Mouse (Mus musculus) liver (tissue): ENCODE measurements around the gene Slc15a3.

Experiments
- DNase-seq: peaks from one replicate; pipeline ENCODE4 v3.0.0-alpha.2; 2020; ENCODE audit warnings: mixed read lengths

The Slc15a3 gene

GRCm38 (mm10) chr19:10839010-10839892 is at the start of gene Slc15a3:
Gene Slc15a3, plus strand, starts transcription at chr19:10839727.
- no peak for DNase-seq

DNA sequence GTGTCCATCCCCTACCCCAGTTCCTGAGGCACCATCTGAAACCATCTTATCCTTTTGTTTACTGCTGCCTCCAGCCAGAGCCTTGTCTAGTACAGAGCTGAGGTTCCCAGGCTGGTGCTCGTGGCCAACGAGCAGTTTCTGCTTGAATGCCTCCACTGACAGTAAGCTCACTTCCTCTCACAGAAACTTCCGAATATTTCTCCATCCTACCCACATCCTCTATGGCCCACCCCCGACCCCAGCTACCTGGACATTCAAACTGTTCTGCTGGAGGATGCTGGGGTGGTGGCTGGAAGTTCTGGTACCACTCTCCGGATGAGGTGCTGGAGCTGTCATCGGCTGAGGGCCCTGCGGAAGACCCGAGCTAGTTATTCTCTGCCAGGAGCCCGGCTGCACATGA is 49.2 kb upstream of the Slc15a3 start:
- no peak for DNase-seq

- no peak for DNase-seq
These were observed 46.5 kb upstream of the Slc15a3 start for GRCm38 (mm10) chr19:10793044-10793443.

- DNase-seq = no peak
These were observed 44.6 kb upstream of the Slc15a3 start for GRCm38 (mm10) chr19:10794916-10795315.

- no peak for DNase-seq
These were observed 41.0 kb upstream of the Slc15a3 start for GRCm38 (mm10) chr19:10798576-10798975.

DNA sequence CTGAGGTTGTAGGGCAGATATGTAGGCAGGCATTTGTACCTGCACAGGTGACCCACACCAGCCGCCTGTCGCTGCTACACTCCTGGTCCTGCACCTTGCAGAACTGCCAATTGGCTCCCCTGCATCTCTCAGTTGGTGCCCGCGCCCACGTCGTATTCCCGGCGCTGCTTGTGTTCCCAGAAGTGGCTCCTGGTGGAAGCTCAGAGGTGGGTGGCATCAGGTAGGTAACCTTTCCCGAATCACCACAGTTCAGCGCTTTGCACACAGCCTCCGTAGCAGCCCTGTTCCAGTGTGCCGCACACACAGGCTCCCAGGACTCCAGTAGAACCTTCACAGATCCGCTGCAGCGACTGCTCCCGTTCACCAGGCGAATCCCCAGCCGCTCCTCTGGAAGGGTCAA is 40.4 kb upstream of the Slc15a3 start:
- no peak for DNase-seq

- no peak for DNase-seq
These were observed 38.5 kb upstream of the Slc15a3 start for GRCm38 (mm10) chr19:10801070-10801469.

DNA sequence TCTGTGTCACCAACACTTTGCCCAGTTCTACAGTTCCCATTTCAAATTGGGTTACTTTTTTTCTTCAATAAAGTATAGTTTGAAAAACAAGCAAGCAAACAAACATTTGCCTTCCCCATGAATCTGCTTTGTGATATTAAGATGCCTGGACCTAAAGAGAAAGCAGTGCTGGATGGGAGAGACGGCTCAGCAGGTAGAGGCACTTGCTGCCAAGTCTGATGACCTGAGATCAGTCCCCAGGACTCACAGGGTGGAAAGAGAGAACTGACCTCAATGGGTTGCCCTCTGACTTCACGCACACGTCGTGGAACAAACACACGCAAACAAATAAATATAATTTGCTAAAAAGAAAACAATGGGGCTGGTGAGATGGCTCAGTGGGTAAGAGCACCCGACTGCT is 37.6 kb upstream of the Slc15a3 start:
- no peak for DNase-seq

GRCm38 (mm10) chr19:10803751-10804150 is 35.8 kb upstream of the Slc15a3 start:
- DNase-seq = no peak

- DNase-seq = no peak
These were observed 34.5 kb upstream of the Slc15a3 start for GRCm38 (mm10) chr19:10804850-10805660.

DNA sequence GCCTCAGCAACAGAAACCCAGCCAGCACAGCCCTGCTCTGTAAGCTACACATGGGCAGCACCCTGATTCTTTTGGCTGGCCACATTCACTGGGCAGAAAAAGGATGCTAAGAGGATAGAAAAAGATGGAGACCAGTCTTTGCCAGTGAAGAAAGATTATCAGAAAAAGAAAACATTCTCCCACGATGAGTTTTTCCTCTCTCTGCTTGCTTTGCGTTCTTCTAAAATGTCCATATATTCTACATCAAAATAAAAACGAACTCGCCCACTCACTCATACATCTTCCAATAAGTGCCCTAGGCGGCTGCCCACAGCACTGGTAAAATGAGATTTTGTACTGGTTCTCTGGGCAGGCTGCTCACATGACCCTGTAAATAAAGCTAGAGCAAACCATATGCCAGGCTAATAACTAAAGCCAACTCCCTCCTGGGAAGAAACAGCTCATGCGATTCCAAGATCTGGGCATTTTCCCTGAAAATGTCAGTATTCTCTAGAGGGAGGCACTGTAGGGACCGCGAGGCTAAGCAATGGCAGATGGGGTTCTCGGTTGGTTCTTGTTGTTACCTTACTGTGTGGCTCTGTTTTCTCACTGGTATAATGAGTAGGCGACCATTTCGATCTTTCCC is 33.8 kb upstream of the Slc15a3 start:
- no peak for DNase-seq

GRCm38 (mm10) chr19:10808524-10809233 is 30.8 kb upstream of the Slc15a3 start:
- no peak for DNase-seq

GRCm38 (mm10) chr19:10809428-10810175 is 29.9 kb upstream of the Slc15a3 start:
- DNase-seq = no peak

- DNase-seq = no peak
These were observed 29.4 kb upstream of the Slc15a3 start for GRCm38 (mm10) chr19:10810176-10810492.

GRCm38 (mm10) chr19:10811471-10811870 is 28.1 kb upstream of the Slc15a3 start:
- DNase-seq = no peak

GRCm38 (mm10) chr19:10813039-10813438 is 26.5 kb upstream of the Slc15a3 start:
- no peak for DNase-seq

DNA sequence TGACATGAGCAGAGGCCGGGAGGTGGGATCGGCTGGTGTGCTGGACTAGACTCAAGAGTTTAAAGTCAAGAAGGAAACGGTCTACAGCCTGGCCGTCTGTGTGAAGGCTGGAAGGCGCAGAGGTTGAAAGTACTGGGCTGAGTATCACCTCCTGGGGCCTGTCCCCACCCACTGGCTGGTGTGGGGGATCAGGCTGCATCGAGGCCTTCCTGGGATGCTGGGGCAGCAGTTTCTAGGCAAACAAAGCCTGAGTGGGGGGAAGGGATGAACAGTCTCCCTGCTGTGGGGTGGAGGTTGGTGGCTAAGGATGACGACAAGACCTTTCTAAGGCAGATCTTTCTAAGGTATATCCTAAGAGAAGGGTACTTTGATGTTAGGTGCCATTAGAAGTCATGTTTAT is 25.6 kb upstream of the Slc15a3 start:
- no peak for DNase-seq

DNA sequence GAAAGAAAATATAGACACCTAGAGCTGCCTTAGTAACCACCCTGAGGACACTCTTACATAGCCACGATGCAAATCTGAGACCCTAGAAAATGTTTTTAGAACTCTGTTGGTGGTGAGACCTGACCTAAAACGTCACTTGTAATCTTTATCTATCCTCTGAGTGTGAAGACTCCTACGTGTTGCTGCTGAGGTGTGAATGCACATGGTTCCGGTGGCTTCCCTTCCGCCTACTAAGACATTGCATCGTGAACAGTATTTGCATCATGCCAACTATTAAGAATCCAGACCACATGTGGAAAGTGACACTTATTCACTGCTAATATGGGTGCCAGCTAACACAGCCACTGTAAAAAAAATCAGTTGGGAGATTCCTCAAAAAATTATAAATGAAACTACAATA is 23.7 kb upstream of the Slc15a3 start:
- DNase-seq = no peak

- no peak for DNase-seq
These were observed 23.1 kb upstream of the Slc15a3 start for GRCm38 (mm10) chr19:10816462-10816861.

DNA sequence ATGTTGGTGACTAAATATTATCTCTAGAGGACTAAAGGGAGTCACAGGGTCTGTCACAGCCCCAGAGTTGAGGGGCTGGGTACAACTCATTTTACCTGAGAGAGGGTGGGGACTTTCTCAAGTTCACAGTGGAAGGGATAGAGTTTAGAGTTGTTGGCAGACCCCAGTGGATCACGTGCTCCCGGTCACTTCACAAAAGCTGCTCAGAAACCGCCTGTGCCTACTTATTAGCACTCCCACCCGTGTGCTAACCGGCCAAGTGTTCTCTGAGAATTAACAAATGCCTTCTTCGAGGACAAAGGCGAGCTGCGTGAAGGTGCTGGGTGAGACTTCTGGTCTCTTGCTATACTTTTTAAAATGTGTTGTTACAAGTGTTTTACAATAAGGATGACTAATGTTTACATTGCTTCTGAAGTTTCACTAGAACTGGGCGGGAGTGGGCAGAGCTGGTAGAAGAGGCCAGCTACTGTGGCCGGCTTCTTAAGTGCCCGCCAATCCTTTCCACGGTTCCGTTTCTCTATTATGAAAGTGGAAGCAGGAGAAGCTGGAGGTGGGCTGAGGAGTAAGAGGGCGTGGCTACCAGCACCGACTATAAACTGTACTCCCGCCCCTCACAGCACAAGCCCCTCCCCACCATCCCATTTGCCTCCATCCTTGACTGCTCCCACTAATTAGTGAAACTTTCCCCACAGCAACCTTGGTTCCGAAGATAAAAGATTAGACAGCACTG is 21.1 kb upstream of the Slc15a3 start:
- no peak for DNase-seq

DNA sequence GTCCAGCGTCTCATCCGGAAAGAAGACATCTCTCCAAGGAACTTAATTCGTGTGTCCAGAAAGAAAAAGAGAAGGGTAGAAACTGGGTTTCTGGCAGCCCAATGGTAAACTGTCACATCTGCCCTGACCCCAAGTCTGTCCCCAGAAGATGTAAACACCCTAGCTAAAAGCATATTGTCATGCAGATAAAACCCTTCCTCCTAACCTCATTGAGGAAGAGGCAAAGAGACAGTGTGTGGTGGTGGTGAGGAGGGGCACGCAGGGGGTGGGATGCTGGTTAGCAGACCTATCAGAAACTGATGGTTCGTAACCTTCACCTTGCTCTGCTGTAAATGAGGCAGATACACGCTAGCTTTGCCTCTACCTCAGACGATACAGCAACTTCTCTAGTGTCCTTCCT is 18.2 kb upstream of the Slc15a3 start:
- no peak for DNase-seq

- DNase-seq = no peak
These were observed 17.0 kb upstream of the Slc15a3 start for GRCm38 (mm10) chr19:10822534-10822933.
